Mouse (Mus musculus): ENCODE data around the gene Il3. TPM values are rescaled to one million over a fixed set of nuclear protein-coding genes. Genes with fewer than 3 reads are reported as not detected.
"Not testable (repeated sequence)": the region's sequence is repeated elsewhere in the genome, so short reads cannot be mapped to it uniquely, and the experiment has no call there.

The Il3 gene
- total RNA-seq (2021), result not detected
- long read RNA-seq, experiment 1, result 0 reads
- long read RNA-seq, experiment 2, result 0 reads

GRCm38 (mm10) chr11:54267177-54267576, at the start of gene Il3:
Il3 (minus strand) TSS chr11:54267277.
- no peak for DNase-seq (ENCODE audit: low spot score in 2 of 2)

GRCm38 (mm10) chr11:54315336-54315735, 48.3 kb upstream of the Il3 start:
- no peak for DNase-seq (ENCODE audit: low spot score in 2 of 2)

- no peak for DNase-seq (ENCODE audit: low spot score in 2 of 2)
Observed at GRCm38 (mm10) chr11:54314740-54315139, 47.7 kb upstream of the Il3 start.

- no peak for DNase-seq (ENCODE audit: low spot score in 2 of 2)
Observed at GRCm38 (mm10) chr11:54313391-54314360, 46.6 kb upstream of the Il3 start.

GRCm38 (mm10) chr11:54312603-54313002, 45.5 kb upstream of the Il3 start:
- no peak for DNase-seq (ENCODE audit: low spot score in 2 of 2)

GRCm38 (mm10) chr11:54312021-54312420, 44.9 kb upstream of the Il3 start:
- no peak for DNase-seq (ENCODE audit: low spot score in 2 of 2)

GRCm38 (mm10) chr11:54310588-54310987, 43.5 kb upstream of the Il3 start:
- no peak for DNase-seq (ENCODE audit: low spot score in 2 of 2)

GRCm38 (mm10) chr11:54307139-54307816, 40.2 kb upstream of the Il3 start:
- peak in 1 of 2 experiments; percentile 52 for DNase-seq (ENCODE audit: low spot score in 2 of 2)

- no peak for DNase-seq (ENCODE audit: low spot score in 2 of 2)
Observed at GRCm38 (mm10) chr11:54305331-54305730, 38.3 kb upstream of the Il3 start.

GRCm38 (mm10) chr11:54304471-54304873, 37.4 kb upstream of the Il3 start:
- DNase-seq (ENCODE audit: low spot score in 2 of 2), result no peak

GRCm38 (mm10) chr11:54303728-54304470, 36.8 kb upstream of the Il3 start, which contains the start of gene Acsl6:
Acsl6 (plus strand) TSS chr11:54303798.
- no peak for DNase-seq (ENCODE audit: low spot score in 2 of 2)

- DNase-seq (ENCODE audit: low spot score in 2 of 2), result no peak
Observed at GRCm38 (mm10) chr11:54303076-54303727, 36.1 kb upstream of the Il3 start.

GRCm38 (mm10) chr11:54302606-54303005, 35.5 kb upstream of the Il3 start:
- no peak for DNase-seq (ENCODE audit: low spot score in 2 of 2)

GRCm38 (mm10) chr11:54301994-54302393, 34.9 kb upstream of the Il3 start:
- no peak for DNase-seq (ENCODE audit: low spot score in 2 of 2)

GRCm38 (mm10) chr11:54298777-54299176, 31.7 kb upstream of the Il3 start:
- no peak for DNase-seq (ENCODE audit: low spot score in 2 of 2)

GRCm38 (mm10) chr11:54297471-54297870, 30.4 kb upstream of the Il3 start:
- DNase-seq (ENCODE audit: low spot score in 2 of 2), result not testable (repeated sequence)

- no peak for DNase-seq (ENCODE audit: low spot score in 2 of 2)
Observed at GRCm38 (mm10) chr11:54296734-54297133, 29.7 kb upstream of the Il3 start.

- DNase-seq (ENCODE audit: low spot score in 2 of 2), result no peak
Observed at GRCm38 (mm10) chr11:54295971-54296370, 28.9 kb upstream of the Il3 start.

GRCm38 (mm10) chr11:54293980-54294807, 27.1 kb upstream of the Il3 start:
- DNase-seq (ENCODE audit: low spot score in 2 of 2), result no peak

GRCm38 (mm10) chr11:54292163-54292562, 25.1 kb upstream of the Il3 start:
- DNase-seq (ENCODE audit: low spot score in 2 of 2), result no peak
